Mouse (Mus musculus) ES-E14 (cell line): Measurements from ENCODE around the gene Tmem242.

Experiments used
- CHD2 ChIP-seq: IDR thresholded peaks from 2 replicates; pipeline ENCODE4 v1.6.1; 2014; ENCODE audit warnings: mild to moderate bottlenecking, low read depth, low read length, inconsistent platforms
- HCFC1 ChIP-seq: IDR thresholded peaks from 2 replicates; pipeline ENCODE4 v1.6.1; 2012; ENCODE audit warnings: low read length, inconsistent platforms, borderline replicate concordance; ENCODE audit not compliant: insufficient read depth

- no peak for TF ChIP-seq CHD2
- no peak for TF ChIP-seq HCFC1
Measured at GRCm38 (mm10) chr17:5418545-5418944, 21.5 kb downstream of the Tmem242 start, which contains the start of gene Ldhal6b.
